Mouse (Mus musculus): Measurements from ENCODE around the gene Slc16a11. TPM values are rescaled to one million over a fixed set of nuclear protein-coding genes. Genes with fewer than 3 reads are reported as not detected.
A peak's percentile ranks its signal among the peaks of the same experiment; 100 is the strongest.

The Slc16a11 gene
- total and polyA plus RNA-seq, 3 experiments: 0.68 to 0.73 TPM; not detected in 1

DNA sequence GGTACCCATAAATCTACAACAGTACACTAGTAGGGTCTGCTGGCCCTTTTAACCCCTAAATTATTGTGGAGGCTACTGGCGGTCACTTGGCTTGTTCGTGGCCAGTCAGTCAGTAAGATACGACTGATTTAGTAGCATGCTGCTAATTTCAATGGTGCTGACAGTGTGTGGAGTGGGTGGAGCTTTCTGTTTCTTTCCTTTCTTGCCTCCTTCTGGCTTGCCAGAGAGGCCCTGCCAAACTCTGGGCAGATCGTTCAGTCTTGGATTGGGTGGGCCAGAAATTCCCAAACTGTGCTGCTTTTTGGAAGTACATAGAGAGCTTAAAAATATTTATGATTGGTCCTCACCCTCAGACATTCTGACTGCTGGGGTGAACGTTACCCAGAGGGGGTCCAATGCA is 14.6 kb downstream of the Slc16a11 start:
- DNase-seq: no peak

DNA sequence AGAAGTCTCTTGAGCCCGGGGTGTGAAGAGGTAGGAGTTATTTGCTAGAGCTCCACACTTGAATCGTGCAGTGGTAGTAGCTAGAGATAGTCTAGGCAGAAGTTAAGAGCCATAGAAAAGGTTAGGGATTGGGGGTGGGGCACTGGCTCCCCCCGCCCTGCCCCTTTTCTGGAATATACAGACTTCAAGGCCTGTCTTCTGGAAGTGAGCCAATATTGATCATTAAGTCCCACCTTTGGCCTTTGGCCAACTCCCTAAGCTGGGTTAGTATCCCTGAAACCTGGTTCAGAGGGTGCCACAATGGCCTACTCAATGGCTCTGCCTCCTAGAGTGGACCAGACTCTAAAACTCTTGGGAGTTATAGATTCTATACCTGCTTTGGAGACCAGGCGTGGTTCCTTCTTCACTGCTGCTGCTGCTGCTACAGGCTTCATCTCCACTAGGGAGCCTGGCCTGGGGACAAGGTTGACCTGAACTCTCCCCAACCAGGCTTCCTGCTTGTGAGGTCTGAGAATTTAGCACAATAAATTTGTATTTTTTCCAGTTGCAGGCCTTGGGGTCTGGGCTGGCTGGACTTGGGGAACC is 15.2 kb downstream of the Slc16a11 start:
- DNase-seq: no peak

DNA sequence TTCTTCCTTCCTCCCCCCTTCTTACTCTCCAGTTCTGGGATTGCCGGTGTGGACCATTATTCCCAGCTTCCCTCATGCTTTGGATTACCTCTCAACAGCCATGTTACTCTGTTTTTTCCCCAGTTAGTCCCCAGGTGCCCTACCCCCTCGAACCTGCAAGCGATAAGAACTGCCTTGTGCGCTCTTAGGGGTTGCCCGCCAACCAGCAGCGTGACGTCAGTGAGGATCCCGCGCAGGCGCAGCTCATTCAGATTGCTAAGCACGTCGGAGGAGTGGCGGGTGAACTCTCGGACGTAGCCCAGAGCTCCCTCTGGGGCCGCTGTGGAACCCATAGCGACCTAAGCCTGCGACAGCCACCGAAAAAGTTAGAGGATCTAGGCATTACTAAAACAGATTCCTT is 16.3 kb downstream of the Slc16a11 start:
- peak; percentile 90 for DNase-seq

DNA sequence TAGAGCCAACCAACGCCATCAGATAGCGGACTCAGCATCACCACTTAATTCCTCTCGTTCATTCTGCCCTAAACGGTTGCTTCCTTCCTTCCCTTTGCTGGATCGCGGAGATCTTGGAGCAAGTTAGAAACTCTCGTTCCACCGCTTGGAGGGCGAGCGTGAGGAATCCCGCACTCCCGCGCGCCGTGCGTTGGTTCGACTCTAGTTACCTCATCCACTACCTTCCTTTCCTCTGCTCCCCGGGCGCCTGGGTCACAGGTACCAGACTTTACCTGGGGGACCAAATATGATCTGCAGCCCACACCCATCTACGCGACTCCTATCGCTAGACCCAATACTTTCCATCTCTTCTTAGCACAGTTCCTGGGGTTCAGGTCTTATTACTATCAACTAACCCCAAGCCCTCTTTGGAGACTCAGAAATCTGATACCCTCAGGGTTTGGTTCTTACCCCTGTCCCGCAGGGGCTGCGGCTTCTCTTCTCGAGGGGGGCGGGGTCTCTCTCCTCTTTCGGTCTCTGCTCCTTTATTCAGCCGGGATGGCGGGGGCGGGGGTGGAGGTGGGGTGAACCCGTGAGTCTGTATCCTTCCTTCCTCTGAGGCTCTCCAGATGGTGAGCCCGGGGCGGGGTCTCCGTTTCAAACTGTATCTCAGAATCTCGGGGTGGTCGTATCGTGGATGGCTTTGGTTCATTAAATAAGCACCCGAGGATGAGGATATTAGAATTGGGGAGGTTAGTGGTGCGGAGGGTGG is 16.9 kb downstream of the Slc16a11 start, which contains the start of gene Bcl6b:
Bcl6b (minus strand) TSS at position 539 of the 751 bp plus-strand sequence.
- peak; percentile 44 for DNase-seq

DNA sequence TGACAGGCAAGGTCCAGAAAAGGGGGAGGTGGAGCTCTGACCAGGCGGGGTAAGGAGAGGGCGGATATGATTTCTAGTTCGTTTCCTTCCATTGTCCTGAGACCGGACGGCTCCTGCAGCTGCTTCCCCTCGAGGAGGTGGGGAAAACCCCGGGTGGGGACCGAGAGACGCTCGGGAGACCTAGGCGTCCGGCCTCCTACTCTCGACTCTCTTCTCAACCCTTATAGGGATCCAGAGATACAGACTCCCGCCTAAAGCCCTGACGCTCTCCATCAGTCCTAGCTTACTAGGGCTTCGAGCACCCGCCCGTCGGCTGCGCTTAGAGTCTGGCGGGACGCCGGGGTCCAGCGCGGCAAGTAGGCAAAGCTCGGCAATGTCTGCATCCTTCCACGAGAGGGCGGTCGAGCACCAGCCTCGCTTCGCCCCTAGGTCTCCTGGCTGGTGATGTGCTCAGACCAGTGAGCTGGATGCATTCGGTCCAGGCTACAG is 17.7 kb downstream of the Slc16a11 start:
- DNase-seq: peak; percentile 86

DNA sequence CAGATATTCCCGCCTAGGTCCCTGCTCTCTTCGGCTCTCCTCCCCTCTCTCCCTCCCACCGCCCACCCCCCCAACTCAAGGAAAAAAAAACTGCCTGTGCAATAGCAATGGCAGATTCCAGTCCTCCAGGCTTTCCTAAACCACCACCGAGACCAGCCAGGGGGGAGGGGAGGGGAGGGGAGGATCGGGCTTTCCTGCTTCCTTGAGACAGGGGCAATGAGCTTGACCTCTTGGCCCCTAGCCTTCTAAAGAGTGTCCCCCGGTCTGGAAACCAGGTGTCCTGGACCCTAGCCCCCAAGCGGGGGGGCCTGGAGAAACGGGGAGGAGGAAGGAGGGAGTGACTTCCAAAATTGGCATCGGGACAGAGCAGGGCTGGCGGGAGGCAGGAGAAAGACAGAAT is 20.0 kb downstream of the Slc16a11 start:
- peak; percentile 57 for DNase-seq

DNA sequence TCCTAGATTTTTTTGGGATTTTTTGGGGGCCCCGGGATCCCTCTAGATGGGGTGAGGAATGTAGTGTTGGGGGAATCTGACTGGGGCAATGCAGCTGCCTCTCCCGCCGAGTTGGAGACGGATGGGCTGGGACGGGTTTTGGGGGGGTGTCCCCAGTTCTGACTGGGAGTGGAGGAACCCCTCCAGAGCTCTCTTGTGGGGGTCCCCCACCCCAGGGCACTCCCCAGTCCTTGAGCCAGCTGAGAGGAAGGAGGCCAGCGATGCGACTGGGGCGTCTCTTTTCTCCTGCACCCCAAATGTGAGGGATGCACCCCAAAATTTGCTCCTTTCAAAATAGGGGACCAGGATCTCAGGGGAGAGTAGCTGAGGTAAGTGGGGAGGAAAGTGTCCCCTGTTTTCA is 20.5 kb downstream of the Slc16a11 start:
- no peak for DNase-seq

DNA sequence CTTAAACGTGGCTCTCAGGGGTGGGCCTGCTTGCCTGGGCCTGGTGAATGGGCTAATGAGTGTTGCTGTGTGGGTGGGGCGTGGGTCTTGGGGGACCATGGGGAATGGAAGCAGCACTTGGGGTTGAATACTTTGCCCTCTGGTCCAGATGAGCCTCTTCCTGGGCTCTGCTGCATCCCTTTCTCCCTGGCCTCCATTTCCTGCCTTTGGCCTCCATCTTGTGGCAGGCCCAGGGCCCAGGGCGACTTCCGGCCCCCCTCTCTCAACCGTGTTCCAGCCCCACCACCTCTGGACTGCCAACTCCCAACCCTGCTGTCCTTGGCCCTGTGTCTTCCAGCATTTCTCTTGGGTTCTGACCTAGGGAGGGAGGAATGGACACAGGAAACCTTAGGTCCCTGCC is 21.5 kb downstream of the Slc16a11 start:
- DNase-seq: no peak

DNA sequence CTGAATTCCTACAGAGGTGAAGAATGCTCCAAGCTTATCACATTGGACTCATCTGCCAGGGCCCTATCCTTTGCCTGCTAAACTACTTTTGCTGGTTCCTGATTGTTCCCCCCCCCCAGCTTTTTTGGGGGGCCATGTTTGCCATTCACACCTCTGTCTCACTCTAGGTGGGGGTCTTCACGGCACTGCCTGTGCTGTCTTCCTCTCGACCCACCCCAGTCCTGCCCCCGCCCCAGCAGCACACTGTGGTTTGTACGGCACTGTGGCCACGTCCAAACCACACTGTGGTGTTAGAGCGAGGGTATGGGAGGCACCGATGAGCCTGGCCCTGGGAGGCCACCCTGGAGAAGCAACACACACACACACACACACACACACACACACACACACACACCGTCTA is 21.9 kb downstream of the Slc16a11 start:
- DNase-seq: no peak

DNA sequence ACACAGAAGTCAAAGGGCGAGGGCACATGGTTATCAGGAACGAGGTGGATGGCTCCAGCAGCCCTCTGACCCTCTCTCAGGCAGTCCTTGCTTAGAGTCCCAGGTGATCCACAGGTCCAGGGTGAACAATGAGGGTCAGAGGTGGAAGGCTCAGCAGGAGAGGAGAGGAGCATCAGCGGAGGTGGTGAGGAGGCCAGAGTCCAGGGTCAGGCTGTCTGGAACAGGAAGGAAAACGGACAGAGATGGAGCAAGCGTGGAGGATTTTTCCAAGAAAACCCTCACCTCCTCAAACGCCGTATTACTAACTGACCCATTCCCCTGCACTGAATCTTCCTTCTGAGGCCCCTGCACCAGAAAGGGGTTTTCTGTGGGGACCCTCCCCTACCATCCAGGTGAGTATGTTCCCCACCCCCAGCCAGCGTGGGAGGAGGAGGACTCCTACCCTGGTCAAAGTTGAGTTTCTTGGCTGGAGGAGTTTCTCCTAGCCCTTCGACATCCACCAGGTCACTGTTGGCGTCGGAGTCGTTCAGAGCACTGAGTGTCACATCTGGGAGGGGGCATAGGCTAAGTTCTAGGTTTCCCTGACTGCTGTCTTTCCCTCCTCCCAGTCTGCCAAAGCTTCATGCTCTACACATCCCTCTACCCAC is 22.8 kb downstream of the Slc16a11 start:
- no peak for DNase-seq

DNA sequence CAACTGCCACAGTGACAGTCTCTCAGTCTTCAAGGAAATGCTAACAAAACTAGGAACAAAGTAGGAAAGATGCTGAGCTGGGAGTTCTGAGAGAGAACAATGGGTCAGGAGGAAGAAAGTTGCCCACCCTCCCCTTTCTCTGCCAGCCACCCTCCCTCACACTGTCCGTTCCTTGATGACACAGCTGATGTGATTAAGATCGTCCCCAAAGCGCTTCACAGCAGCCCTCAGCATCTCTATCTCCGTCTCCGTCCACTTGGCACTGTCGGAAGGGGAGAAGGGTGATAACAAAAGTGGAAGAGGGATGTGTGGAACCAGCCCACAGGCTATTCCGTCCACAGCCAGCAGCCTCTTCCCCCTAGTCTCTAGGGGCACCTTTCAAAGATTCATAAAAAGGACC is 24.2 kb downstream of the Slc16a11 start:
- DNase-seq: no peak

DNA sequence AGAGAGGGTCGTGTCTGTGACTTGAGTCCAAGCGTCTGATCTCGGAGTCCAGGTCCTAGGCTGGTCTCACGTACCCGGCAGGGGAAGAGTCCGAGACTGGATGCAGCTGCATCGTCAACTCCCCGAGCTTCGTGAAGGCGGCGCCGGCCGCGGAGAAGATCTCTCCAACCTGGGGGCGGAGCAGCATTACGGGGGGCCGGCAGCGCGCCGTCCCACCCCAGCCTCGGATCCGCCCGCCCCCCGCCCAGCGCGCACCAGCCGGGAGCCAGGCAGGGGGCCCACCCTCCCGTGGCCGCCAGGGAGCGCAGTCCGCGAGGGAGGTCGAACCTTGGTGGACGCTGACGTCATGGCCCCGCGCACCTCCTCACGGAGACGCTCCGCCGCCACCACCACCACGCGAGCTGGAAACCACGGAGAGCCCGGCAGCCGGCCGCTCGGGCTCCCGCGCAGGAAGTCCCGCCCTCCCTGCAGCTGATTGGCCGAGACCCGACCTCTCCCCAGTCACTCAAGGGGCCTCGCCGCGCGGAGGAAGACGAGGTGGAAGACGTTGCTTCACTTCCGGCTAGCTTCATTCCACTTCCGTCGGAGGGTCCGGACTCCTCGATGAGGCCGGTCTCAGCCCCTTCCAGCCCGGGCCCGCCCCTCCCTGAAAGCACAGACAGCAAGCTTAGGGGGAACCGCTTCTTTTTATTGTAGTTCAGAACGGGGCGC is 25.1 kb downstream of the Slc16a11 start, which contains the start of gene 0610010K14Rik:
0610010K14Rik (minus strand) TSS at position 458 of the 711 bp plus-strand sequence.
- peak; percentile 99 for DNase-seq

DNA sequence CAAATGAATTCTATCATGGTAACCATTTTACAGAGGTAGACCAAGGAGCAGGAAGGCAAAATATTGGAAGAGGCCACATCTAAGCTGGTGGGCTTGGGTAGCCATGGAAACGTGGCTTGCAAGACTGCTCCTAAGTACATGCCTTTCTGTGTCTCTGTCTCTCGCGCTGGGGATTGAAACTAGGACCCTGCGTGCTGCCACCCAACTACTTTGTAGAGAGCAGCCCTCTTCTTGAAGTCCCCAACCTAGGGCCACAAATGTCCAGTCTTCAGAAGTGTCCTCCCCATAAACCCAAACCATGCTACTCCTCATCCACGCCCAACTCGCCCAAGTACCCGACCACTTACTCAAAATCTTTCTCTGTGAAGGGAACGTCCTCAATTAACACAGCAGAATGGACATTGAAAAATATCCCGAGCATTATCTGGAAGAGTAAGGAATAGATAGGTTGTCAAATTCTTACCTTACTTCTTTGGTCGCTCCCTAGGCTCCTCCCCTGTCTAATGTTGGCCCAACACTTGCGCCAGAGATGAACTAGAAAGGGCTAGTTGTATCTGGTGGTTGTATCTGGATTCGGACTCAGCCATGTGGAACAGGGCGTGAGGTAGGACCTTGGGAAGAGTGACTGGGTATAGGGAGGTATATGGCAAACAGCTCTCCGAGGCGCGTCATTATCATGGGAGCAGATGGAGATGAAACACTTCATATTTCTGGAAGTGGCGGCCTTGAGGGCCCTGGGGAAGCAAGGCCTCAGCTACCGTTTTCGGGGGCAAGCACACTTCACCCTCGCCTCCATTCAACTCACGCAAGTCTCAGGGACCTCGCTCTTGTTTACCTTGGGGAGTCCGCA is 26.3 kb downstream of the Slc16a11 start:
- DNase-seq: no peak

DNA sequence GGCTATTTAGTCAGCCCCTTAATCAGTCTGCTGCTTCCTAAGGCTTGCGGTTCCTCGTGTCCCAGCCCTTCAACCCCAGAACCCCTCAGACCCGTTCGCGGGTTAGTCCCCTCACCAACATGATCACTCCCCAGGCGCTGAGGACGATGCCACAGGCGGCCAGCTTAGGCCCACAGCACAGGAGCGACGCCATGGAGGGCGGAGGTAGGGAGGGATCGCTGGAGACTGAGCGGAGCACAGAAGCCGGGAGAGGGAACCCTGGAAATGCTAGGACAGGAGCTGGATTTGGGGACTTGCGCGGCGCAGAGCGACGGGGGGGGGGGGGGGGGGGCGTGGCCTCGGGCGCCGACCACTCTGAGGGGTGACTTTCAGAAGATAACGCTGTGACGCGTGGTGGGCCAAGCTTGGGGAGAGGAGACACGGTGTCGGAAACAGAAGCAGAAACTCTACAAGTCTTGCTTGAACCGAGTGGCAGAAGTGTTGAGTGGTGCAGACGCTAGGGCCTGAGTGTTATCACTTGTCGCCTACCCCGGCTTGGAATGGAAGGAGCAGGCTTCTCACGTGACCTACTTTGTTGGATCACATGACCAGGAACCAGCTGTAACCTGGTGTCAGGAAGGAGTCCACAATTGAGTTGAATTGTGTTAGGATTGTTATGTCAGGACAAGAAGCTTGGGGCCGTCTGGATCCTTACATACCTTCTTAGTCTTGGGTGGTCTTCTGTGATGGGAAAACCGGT is 27.2 kb downstream of the Slc16a11 start, which contains the start of the genes Gm21988 and Rnasek:
Gm21988 (minus strand) TSS at position 290 of the 739 bp plus-strand sequence.
Rnasek (minus strand) TSS at position 302 of the 739 bp plus-strand sequence.
- DNase-seq: peak; percentile 85

DNA sequence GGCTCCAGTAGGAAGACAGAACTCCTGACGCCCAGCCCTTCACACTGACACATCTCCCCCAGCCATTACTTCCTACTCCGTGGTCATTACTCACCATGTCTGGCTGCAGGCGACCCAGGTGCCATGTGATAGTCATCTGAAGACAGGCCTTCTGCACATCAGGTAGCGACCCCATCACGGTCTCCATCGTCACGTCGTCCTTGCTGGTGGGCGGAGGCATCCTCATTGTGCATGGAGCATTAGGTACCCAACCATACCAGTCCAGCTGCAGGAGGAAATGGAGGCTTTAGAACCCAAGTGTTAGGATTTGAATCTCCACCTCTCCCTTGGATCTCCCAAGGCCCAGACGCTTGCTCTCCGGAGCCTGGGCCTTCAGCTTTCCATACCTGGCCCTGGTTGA is 30.0 kb downstream of the Slc16a11 start:
- no peak for DNase-seq

DNA sequence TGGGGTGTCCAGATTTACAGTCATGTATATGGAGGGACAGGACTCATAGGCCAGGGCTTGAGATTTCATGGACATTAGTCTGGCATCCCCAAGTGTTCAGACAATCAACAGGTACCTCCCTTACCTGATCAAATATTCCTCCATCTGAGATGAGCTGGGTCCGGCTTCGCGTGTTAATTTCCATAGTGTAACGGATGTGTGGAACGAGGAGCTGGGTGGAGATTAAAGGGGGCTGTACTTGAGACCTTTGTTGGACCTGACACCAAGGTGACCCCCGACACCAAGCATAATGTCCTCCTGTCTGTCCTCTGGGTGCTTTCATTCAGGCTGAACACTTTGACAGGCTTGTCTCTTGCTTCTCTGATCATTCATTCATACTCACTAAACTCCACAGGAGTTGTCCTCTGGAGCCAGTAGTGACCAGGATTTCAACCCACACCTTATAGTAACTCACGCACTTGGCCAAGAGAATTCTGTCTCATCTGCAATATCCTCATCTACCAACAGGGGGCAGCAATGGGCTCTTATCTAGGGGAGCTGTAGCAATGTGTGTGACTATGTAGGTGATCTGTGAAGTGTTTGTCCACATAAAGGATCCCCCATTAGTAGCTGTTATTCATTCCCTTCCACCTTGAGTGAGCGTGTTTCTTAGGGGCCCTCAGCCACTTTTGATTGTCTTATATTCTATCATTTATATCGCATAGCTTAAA is 34.7 kb downstream of the Slc16a11 start:
- DNase-seq: peak; percentile 69

DNA sequence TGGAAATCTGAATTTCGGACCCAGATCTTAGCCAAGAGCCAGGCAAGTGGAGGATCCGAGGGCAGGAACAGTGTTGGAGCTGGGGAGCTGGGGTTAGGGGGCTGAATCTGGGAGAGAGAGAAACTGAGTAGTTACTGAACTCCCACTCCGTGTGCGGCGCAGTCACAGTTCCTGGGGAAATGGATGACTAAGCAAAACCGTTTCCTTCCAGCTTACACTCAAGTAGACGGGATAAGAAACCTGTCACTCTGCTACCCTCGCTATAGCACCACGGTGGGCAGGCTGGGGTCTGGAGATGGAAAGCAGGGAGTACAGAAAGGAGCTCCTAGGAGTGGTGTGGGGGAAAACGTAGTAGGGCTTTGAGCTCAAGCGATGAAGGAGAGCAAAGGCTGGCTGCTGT is 37.6 kb downstream of the Slc16a11 start:
- no peak for DNase-seq

DNA sequence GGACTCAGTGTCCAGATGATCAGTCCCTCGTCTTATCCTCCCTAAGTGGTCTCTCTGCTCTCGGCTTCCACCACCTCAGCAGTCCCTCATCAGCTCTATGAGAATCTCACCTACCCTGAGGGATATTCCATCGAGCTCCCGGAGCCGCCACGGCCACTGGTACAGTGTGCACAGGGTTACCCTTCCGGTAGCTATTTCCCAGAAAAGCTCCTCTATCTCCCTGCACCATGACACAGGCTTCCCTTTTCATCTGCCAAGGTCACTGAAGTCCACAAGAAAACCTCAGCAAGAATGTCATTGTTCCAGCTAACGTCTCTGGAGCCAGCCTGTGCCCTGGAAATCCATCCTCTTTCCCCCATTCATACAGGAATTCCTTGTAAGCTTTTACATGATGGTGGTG is 39.3 kb downstream of the Slc16a11 start:
- no peak for DNase-seq

DNA sequence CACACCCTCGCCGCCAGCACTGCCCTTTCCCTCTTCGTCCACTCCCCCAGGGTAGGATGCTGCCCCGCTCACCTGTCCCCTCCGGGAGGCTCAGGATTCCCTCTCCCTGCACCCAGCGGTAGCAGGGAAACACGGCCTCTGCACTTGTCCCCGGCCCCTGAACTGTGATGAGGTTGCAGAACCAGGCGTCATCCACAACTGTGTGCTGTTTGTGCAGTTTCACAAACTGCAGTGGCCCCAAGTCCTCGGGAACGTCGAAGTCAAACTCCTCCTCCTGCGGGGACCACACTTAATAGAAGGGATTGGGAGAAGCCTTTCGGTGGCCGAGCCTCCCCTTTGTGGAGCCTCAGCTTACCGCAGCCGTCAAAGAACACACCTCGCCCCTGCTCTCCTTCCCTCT is 41.8 kb downstream of the Slc16a11 start:
- DNase-seq: no peak
